Mouse (Mus musculus) ES-Bruce4 (cell line): Measurements from ENCODE around the gene Coro2a.

Experiments
- CTCF ChIP-seq: IDR thresholded peaks from one replicate; pipeline ENCODE4 v1.8.1; 2011; ENCODE audit warnings: low read depth, low read length
- POLR2A ChIP-seq: IDR thresholded peaks from one replicate; pipeline ENCODE4 v1.8.1; 2011; ENCODE audit warnings: low read length; ENCODE audit not compliant: insufficient read depth

- peak; percentile 84 for TF ChIP-seq CTCF
- no peak for TF ChIP-seq POLR2A
Measured at GRCm38 (mm10) chr4:46507736-46508460, 94.1 kb downstream of the Coro2a start.
